Mouse (Mus musculus): Measurements from ENCODE around the gene Arntl. TPM values are rescaled to one million over a fixed set of nuclear protein-coding genes. Genes with fewer than 3 reads are reported as not detected.

The Arntl gene
- total RNA-seq, 2 experiments from 2014 or later: 9.4 to 11.4 TPM

- DNase-seq: no peak
Measured at GRCm38 (mm10) chr7:113208388-113208753, 1.1 kb downstream of the Arntl start.

- peak; percentile 27 for DNase-seq
Measured at GRCm38 (mm10) chr7:113210441-113210840, 3.2 kb downstream of the Arntl start.

GRCm38 (mm10) chr7:113214245-113215169 is 7.2 kb downstream of the Arntl start:
- DNase-seq: no peak

GRCm38 (mm10) chr7:113216152-113216551 is 8.9 kb downstream of the Arntl start:
- no peak for DNase-seq

- DNase-seq: peak; percentile 27
Measured at GRCm38 (mm10) chr7:113219416-113219815, 12.2 kb downstream of the Arntl start.

GRCm38 (mm10) chr7:113219864-113220263 is 12.6 kb downstream of the Arntl start:
- DNase-seq: no peak

GRCm38 (mm10) chr7:113220691-113221238 is 13.5 kb downstream of the Arntl start:
- no peak for DNase-seq

- no peak for DNase-seq
Measured at GRCm38 (mm10) chr7:113222821-113223220, 15.6 kb downstream of the Arntl start.

- DNase-seq: no peak
Measured at GRCm38 (mm10) chr7:113224620-113225019, 17.4 kb downstream of the Arntl start.

GRCm38 (mm10) chr7:113228498-113228897 is 21.2 kb downstream of the Arntl start:
- DNase-seq: no peak

GRCm38 (mm10) chr7:113236135-113236534 is 28.9 kb downstream of the Arntl start:
- no peak for DNase-seq

GRCm38 (mm10) chr7:113238365-113238764 is 31.1 kb downstream of the Arntl start:
- no peak for DNase-seq

GRCm38 (mm10) chr7:113239448-113240130 is 32.3 kb downstream of the Arntl start:
- DNase-seq: no peak

- no peak for DNase-seq
Measured at GRCm38 (mm10) chr7:113240438-113240837, 33.2 kb downstream of the Arntl start.

GRCm38 (mm10) chr7:113241901-113242661 is 34.8 kb downstream of the Arntl start:
- no peak for DNase-seq

- peak; percentile 62 for DNase-seq
Measured at GRCm38 (mm10) chr7:113242688-113243087, 35.4 kb downstream of the Arntl start.

GRCm38 (mm10) chr7:113245144-113245543 is 37.9 kb downstream of the Arntl start:
- DNase-seq: no peak

GRCm38 (mm10) chr7:113246512-113246911 is 39.2 kb downstream of the Arntl start:
- DNase-seq: no peak

- no peak for DNase-seq
Measured at GRCm38 (mm10) chr7:113247167-113247566, 39.9 kb downstream of the Arntl start.

- no peak for DNase-seq
Measured at GRCm38 (mm10) chr7:113249134-113249825, 42.0 kb downstream of the Arntl start.

GRCm38 (mm10) chr7:113250433-113250991 is 43.2 kb downstream of the Arntl start:
- peak; percentile 51 for DNase-seq

Measured in gastrocnemius, postnatal 10 days (tissue).